Mouse (Mus musculus) kidney, postnatal 14 days (tissue): ENCODE data around the gene Ccr10.
"Not testable (repeated sequence)": the region's sequence is repeated elsewhere in the genome, so short reads cannot be mapped to it uniquely, and the experiment has no call there.

Experiments used
- DNase-seq: peaks from one replicate; pipeline ENCODE4 v3.0.0; 2022; ENCODE audit warnings: mixed read lengths

Ccr10 gene

DNA sequence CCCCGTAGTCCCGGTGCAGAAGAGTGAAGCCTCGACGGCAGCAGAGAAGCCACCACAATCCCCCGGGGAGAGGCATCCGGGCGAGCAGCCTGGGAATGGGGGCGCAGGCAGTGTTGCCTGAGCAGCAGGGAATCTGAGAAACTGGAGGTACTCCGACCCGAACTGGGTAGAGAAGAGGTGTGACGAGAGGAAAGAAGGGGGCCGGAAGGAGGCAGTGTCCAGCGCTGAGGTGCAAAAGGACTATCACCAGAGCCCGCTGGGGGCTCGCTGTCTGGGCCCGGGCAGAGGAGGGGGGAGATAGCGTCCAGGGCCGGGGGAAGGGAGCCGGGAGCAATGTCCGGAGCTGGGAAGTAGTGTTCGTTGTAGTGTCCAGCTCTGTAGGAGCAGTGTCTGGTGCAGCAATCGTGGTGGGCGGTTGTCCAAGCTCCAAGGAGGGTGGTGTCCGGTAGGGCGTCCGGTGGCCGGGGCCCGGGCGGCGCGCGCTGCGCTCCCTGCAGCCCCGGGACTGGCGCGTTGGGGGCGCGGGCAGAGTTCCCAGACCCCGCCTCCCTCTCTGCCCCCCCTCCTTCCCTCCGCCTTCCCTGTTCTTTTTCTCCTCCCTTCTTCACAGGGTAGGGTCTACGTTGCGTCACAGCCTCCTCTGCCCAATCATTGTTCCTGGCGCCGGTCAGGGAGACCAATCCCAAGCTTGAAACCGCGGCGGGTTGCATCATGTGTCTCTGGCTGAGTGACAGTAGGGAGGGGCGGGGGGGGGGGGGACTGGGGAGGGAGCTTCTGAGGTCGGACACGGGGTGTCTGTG, 4.2 kb downstream of the Ccr10 start, which contains the start of gene Plekhh3:
TSS of gene Plekhh3 (minus strand) at position 541 of the 800 bp plus-strand sequence.
- peak; percentile 98 for DNase-seq

- peak; percentile 73 for DNase-seq
Observed at GRCm38 (mm10) chr11:101170354-101170810, 4.9 kb downstream of the Ccr10 start, which contains the start of gene Cntnap1. Cntnap1 (plus strand) TSS chr11:101170523.

- no peak for DNase-seq
Observed at GRCm38 (mm10) chr11:101169301-101170107, 5.7 kb downstream of the Ccr10 start.

DNA sequence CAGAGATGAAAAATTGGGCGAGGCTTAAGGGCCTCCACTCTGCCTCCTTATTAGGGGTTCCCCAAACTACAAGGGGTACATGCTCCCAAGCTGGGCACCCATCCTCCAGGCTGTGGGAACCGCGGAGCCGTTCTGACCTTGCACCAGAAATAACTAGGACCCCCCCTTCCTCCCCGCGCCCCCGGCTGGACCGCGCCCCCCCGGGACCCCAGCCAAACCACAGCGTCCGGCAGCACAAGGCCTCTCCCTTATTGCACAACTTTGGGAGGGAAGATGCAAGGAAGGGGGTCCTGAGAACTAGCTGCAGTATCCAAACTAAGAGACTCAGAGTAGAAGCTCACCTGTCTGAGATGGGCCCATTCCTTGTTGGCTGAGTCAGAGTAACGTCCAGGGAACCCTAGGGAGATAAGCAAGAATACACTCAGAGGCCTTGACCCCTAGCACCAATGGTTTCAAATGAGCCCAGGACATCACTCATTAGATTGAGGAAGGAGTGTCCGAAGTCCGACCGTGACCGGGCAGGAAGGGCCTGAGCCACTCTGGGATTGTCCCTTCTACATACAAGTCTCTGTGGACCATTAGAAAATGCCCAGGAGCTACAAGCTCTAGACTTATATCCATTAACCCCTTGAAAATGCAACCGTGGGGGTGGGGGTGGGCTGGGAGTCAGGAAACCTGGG, 6.8 kb downstream of the Ccr10 start:
- peak; percentile 80 for DNase-seq

GRCm38 (mm10) chr11:101167963-101168300, 7.3 kb downstream of the Ccr10 start:
- no peak for DNase-seq

DNA sequence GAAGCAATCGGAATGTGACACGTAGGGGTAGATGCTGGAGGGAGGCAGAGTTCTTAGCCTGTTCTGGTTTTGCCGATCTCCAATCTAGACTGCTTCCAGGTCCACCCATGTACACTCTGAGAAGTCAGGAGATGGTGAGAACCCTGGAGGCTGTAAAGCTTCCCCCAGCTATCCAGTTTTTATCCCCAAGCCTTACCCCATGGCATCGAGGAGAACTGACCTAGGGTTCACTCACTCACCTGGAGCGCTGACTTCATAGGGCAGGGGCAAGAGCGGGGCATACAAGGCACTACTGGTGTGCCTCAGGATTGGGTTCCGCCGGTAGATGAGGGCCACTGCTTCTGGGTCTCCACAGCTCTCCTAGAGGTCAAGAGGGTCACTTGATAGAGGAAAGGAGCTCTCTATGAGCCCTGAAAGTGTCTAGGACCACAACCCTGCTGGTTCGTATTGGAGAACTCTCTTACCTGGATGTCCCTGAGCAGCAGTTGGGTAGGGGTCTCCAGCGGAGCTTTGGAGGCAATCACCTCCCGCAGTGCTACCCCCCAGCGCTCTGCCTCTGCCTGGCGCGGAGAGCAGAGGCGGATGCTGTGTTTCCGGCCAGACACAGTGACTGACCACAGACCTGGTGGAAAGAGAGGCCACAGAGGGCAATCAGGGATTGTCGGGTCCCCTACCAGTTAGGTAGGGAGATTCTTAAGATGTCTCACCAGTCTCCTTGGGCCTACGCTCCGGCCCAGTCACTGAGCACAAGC, 7.9 kb downstream of the Ccr10 start:
- no peak for DNase-seq

DNA sequence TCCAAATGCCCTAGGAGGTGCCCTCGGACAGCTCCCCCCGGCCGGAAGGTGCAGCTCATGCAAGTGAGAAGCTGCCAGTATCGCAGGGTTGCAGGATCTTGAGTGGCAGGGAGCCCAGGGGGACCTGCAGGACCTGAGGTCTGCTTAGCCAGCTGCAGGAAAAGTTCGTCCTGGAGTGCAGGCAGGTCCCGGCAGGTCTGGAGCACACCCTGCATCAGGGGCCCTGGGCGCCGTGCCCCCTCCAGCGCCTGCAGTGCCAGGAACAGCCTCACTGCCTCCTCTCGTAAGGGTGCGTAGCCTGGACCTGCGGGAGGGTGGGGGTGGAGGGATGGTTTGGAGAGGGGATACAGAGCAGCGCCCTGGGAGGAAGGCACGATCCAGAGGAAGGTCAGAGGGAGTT, 8.9 kb downstream of the Ccr10 start:
- no peak for DNase-seq

DNA sequence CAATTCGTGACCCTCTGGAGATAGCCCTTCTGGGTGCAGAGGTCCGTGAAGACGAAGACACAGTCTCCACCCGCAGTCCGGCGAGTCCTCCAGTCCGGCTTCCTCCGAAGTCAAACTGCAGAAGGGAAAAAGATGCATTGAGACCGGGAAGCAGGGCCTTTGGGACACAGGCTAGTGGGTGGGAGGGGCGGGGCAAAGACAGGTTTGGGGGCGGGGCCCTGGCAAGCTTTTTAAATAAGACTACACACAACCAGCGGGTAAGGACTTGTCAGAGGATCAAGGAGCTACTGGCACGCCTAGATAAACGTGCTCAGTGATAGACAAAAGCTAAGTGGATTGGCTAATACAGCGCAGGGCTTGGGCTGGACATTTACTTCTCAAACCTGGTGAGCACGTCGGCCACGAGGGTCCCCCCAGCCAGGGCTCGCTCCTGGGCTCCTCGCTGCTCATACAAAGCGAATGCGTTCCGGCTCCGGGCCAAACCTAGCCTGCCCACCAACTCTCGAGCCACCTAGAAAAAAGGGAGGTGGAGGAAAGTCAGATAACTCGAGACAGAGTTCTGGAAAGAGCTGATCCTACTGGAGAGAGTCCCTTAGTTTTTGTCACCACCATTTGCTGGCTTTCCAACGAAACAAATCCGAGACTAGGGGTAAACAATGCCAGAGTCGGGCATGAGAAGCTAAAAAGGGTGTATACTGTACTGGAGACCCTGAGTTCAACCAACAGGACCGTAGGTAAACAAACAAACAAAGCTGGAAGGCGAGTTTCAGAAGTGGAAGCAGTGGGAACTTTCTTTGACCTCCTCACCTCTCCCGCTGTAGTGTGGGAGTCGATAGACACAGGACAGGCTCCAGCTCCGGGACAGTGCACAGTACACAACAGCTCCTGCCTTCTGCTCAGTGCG, 10.3 kb downstream of the Ccr10 start:
- DNase-seq = no peak

DNA sequence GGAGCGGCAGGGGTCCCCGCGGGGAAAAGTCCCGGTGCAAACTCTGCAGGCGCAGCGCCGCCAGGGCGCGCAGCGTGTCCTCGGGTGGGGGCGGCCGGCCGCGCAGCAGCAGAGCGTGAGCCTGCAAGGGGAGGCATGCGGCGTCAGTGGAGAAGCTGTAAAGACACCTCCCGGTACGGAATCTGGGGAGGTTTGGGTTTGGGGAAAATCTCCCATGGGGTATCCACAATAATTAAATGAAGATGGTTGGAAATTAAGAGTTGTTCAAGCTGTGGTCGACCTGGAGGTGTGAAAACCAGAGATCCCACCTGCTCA, 10.9 kb downstream of the Ccr10 start:
- no peak for DNase-seq

- peak; percentile 66 for DNase-seq
Observed at GRCm38 (mm10) chr11:101163476-101164350, 11.5 kb downstream of the Ccr10 start.

DNA sequence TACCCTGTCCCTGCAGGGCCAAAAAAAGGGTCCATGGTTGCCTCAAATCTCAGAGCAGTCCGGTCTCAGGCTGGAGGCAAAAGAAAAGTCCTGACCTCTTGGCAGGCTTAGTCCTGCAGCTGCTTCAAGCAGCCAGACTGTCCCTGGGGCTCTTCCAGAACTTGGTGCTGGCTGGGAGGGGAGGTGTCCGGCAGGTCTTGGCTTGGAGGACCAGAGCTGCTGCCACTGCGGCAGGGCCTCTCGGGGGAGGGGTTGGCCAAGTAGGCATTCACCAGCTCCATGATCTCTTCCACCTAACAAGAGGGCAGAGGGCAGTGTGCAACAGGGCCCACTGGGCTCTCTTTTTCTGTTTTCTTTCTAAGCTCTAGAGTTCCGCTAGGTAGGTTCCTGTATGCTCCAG, 12.5 kb downstream of the Ccr10 start:
- DNase-seq = peak; percentile 69

GRCm38 (mm10) chr11:101162301-101162700, 12.9 kb downstream of the Ccr10 start:
- no peak for DNase-seq

DNA sequence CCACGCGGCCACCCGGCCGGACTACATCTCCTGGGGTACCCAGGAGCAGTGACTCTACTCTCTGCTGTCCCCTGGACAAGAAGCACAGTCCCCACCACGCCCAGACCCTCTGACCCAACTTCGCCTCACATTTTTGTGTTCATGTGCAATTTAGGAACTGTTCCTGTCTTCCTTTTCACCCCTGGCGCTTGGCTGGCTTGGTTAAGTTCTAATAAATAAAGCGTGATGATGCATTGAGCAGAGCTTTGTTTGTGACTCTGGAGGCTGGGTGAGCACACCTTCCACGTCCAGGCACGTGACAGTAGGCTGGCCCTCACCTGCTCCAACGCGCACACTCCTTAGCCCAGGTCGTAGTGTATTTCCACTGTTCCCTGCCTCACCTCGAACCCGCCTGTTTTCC, 13.7 kb downstream of the Ccr10 start:
- no peak for DNase-seq

DNA sequence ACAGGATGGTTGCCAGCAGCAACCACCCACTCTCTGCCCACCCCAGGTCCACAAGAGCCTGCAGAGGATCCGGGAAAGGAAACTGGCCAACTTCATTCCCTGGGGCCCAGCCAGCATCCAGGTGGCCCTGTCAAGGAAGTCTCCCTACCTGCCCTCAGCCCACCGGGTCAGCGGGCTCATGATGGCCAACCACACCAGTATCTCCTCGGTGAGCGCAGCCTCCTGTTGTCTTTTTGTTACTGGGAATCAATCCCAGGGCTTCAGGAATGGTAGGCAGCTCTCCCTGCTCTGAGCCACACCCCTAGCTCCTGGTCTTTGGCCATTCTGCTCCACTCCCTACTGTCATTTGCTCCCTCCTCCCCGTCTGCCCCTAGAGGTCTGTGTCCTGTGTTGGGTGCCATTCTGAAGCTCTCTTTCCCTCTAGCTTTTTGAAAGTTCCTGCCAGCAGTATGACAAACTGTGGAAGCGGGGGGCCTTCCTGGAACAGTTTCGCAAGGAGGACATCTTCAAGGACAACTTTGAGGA, 14.2 kb downstream of the Ccr10 start:
- DNase-seq = not testable (repeated sequence)

GRCm38 (mm10) chr11:101160151-101160550, 15.1 kb downstream of the Ccr10 start:
- DNase-seq = not testable (repeated sequence)

DNA sequence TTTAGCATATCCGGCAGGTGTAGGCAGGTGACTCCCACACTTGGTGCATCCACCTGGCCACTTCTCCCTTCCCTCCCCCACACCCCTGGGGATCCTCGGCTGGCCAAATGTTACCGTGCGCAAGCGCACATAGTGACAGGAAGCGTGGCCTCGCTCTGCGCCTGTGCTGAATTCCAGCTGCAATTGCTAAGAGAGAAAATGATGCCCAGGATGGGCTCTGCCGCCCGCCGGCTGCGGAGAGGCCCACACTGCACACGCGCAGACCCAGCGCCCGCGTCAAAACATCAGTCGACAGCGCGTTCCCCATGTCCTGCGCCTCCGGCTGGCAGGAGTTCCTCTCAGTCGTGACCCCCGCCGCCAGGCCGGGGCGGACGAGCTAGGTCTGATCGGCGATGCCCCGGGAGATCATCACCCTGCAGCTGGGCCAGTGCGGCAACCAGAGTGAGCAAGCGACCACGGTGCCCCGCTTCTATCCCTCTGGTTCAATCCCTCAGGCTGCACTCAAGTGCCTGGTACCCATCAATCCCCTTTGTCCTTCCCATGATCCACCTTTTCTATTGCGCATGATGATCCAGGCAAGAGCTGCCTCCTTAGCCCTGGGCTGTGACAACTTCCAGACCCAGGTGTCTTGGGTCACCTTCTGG, 19.4 kb downstream of the Ccr10 start, which contains the start of gene Tubg2:
TSS of gene Tubg2 (plus strand) at position 180 of the 644 bp plus-strand sequence.
- peak; percentile 76 for DNase-seq

DNA sequence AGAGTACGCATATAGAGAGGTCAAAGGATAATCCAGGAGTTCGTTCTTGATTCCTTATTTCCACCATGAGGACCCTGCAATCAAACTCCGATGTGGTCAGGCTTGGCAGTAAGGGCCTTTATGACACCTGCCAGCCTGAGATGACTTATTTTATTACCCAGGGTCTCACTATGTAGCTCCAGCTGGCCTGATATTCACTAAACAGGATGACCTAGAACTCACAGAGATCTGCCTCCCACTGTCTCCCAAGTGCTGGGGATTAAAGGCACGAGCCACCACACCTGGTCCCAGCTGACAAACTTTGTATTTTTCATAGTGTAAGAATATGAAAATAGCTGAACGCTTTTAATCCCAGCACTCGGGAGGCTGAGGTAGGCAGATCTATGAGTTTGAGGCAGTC, 20.1 kb downstream of the Ccr10 start:
- no peak for DNase-seq

GRCm38 (mm10) chr11:101154648-101155047, 20.6 kb downstream of the Ccr10 start:
- DNase-seq = no peak

DNA sequence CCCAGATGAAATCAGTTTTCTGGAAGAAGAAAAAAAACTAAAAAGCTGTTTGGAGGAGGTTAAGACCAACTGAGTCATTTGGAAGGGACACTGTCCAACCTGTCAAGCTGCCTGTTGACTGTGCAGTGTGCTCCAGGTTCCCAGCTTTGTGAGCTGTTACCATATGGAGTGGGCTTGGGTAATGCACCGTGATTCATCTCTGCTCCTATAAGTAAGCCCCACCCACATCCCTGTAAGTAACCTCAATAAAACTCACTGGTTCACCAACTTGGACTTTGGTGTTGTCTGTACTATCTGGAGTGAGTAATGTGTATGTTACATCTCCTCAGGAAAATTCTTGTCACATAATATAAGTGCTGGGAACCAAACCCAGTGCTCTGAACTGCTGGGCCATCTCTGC, 22.4 kb downstream of the Ccr10 start:
- DNase-seq = no peak

- no peak for DNase-seq
Observed at GRCm38 (mm10) chr11:101151063-101151462, 24.2 kb downstream of the Ccr10 start.
